Mouse (Mus musculus) mouse trophoblast stem cell (cell line): ENCODE measurements around the gene Mepe.

ENCODE experiments used
- in situ Hi-C, 2 experiments: fragments of 300-500 bp; cut with MseI, MboI; formaldehyde crosslinking; loops; 2 replicates in 1 of 2; 3 replicates in 1 of 2; pipeline ENCODE4 v1.15.1; 2025

The Mepe gene

DNA sequence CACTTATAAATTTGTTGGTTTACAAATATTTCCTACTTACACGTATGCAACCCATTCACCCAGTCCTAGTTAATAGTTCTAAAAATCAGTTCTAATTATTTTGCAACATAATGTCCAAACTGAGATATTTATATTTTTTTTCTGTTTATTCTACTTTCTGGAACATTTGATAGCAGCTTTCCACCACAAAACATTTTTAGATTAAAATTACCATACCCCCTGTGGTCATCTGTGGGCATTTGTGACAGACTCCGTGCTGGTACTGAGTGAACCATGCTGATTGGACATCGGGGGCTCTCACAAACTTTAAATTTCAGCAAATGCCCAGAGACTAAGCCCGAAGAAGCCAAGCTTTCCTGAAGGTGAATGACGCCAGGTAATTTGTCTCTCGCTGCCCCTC lies at the start of gene Mepe:
Gene Mepe (plus strand): TSS at position 301 of the 400 bp plus-strand sequence.
- in situ Hi-C loops: no loop called here

- in situ Hi-C loops: no loop called here
Observed at GRCm38 (mm10) chr5:104294201-104294600, 30.9 kb upstream of the Mepe start.

- in situ Hi-C loops: no loop called here
Observed at GRCm38 (mm10) chr5:104298994-104299393, 26.1 kb upstream of the Mepe start, which contains the start of gene Ibsp. Gene Ibsp, plus strand, starts transcription at chr5:104299171.

DNA sequence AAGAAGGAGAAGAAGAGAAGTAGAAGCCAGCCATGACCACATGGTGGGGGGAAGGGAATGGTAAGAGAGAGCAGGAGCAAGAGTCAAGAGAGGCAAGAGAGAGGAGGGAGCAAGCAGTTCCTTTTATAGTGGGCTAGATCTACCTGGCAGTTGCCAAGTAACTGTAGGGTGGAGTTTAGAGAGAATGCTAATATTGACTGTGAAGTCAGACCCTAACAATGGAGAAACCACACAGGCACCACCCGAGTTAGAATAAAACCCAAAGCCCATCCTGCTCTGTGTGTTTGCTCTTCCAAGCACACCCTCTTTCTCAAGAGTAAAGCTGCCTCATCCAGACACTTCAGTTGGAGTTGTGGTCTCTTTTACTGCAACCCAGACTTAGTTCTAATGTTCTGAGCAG lies 11.1 kb upstream of the Mepe start:
- in situ Hi-C loops: no loop called here

DNA sequence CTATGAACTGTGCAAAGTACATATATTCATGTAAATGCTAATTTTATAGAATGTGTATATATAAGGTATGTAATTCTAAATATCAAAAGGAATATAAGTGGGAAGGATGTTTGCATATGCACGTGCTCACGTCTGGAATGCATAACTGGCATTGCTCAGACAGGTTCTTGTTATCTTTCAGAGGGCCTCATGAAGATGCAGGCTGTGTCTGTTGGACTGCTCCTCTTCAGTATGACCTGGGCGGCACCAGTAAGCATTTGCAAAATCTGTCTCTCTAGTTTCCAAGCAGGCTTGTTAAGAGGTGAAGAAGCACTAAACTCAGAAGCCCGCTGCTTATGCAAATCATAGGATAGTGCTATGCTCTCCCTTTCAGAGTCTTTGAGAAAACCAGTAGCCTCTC lies 1.8 kb downstream of the Mepe start:
- in situ Hi-C loops: no loop called here

DNA sequence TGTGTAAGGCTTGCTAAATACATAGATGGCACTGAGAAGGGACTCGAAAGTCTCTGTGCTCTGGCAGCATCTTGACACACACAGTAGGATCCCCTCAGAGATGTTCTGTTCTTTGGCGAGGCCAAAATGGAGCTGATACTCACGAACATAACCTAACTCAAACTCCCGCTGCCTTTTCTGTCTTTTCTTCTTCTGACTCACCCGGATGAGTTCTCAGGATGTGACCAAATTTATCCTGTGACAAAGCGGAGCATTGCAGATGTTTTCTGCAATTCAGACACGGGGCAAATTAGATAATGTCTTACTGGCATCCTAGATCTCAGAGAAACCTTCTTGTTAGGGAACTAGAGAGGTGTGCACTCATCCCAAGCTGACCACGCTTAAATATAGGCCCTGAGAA lies 2.3 kb downstream of the Mepe start:
- in situ Hi-C loops: no loop called here

DNA sequence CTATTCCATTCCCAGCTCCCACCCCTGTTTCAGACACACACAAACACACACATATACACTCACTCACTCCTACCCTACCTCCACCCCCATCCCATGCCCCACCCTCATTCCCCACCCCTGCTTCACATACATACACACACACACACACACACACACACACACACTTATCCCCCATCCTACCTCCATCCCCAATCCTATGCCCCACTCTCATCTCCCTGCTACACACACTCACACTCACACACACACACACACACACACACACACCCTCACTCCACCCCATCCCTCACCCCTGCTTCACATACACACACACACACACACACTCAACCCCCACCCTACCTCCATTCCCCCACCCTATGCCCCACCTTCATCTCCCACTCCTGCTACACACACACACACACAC lies 2.7 kb downstream of the Mepe start:
- in situ Hi-C loops: no loop called here

GRCm38 (mm10) chr5:104328317-104328850 lies 3.3 kb downstream of the Mepe start:
- in situ Hi-C loops: no loop called here

DNA sequence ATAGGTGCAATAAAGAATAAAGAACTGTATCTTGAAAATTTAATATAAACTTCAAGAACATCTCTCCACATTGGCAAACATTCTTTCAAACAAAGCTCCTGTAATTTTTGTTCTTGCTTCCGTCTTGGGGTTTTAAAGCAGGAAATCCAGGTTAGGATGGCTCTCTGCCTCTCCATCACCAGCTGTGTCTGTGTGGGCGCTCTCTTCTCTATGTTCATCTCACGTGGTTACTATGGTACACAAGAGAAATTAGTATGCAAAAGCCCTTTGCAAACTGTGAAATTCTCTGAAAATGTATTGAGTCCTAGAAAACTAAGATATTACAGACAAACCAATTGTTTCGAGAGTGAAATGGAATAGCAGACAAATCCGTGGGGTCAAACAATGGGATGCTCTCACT lies 4.3 kb downstream of the Mepe start:
- in situ Hi-C loops: no loop called here

GRCm38 (mm10) chr5:104330088-104330487 lies 5.0 kb downstream of the Mepe start:
- in situ Hi-C loops: loop anchor here (10.0 kb wide), 1 partner anchor 255 kb away; the partner anchor contains the start of gene Gm17660 (in 2 of the 2)

DNA sequence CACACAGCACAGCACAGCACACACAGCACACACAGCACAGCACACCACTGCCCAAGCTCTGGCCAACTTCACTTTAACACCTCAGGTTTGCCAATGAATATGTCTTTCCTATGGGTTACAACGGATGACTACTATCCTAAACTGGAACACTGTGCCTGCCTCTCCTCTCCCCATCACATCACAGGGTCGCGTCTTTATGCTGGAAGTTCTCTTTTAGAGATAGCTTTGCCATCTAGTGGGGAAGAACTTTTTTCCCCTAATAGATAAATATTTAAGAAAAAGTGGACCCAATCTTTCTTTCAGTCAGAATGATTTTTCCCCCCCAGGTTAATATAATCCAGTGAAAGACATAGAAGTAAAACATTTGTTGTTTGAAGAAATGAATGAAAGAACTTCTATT lies 7.2 kb downstream of the Mepe start:
- in situ Hi-C loops: loop anchor here (10.0 kb wide), 1 partner anchor 257 kb away; the partner anchor contains the start of gene Gm17660 (in 2 of the 2)

DNA sequence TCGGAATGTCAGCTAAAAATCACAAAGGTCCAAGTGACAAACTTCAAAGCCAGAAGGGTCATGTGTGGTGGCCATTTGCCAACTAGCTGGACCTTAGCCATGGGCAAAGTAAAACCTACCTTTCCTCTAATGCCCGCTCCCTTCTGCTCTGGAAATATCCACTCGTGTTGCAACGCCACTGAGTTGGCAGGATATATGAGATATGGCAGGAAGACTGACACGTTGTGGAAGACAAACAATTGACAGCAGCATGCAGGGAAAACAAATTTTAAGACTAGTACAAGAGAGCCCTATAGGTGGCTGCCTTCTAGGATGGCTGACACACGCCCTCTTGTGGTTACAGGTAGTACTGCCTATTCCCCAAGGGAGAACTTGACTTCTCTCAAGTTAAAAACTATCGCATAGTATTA lies 8.1 kb downstream of the Mepe start:
- in situ Hi-C loops: loop anchor here (10.0 kb wide), 1 partner anchor 258 kb away; the partner anchor contains the start of gene Gm17660 (in 2 of the 2)

GRCm38 (mm10) chr5:104333643-104334042 lies 8.5 kb downstream of the Mepe start:
- in situ Hi-C loops: loop anchor here (10.0 kb wide), 1 partner anchor 259 kb away; the partner anchor contains the start of gene Gm17660 (in 2 of the 2)

- in situ Hi-C loops: loop anchor here (10.0 kb wide), 1 partner anchor 260 kb away; the partner anchor contains the start of gene Gm17660 (in 2 of the 2)
Observed at GRCm38 (mm10) chr5:104334516-104334915, 9.4 kb downstream of the Mepe start.

- in situ Hi-C loops: loop anchor here (5.0 to 10.0 kb wide), 2 partner anchors 119 to 261 kb away; partner anchors contain the start of gene Gm17660 (in 2 of the 2)
Observed at GRCm38 (mm10) chr5:104335962-104336361, 10.8 kb downstream of the Mepe start.

DNA sequence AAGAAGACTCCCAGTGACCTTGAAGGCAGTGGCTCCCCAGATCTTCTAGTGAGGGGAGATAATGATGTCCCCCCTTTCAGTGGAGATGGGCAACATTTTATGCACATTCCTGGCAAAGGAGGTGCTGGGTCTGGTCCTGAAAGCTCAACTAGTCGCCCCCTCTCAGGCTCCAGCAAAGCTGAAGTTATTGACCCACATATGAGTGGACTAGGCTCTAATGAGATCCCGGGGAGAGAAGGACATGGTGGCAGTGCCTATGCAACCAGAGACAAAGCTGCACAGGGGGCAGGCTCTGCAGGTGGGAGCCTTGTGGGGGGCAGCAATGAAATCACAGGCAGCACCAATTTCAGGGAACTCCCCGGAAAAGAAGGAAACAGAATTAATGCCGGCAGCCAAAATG lies 12.4 kb downstream of the Mepe start:
- in situ Hi-C loops: loop anchor here (5.0 to 10.0 kb wide), 2 partner anchors 120 to 263 kb away; partner anchors contain the start of gene Gm17660 (in 2 of the 2)

GRCm38 (mm10) chr5:104339009-104339408 lies 13.9 kb downstream of the Mepe start:
- in situ Hi-C loops: loop anchor here (5.0 to 10.0 kb wide), 2 partner anchors 122 to 264 kb away; partner anchors contain the start of gene Gm17660 (in 2 of the 2)

DNA sequence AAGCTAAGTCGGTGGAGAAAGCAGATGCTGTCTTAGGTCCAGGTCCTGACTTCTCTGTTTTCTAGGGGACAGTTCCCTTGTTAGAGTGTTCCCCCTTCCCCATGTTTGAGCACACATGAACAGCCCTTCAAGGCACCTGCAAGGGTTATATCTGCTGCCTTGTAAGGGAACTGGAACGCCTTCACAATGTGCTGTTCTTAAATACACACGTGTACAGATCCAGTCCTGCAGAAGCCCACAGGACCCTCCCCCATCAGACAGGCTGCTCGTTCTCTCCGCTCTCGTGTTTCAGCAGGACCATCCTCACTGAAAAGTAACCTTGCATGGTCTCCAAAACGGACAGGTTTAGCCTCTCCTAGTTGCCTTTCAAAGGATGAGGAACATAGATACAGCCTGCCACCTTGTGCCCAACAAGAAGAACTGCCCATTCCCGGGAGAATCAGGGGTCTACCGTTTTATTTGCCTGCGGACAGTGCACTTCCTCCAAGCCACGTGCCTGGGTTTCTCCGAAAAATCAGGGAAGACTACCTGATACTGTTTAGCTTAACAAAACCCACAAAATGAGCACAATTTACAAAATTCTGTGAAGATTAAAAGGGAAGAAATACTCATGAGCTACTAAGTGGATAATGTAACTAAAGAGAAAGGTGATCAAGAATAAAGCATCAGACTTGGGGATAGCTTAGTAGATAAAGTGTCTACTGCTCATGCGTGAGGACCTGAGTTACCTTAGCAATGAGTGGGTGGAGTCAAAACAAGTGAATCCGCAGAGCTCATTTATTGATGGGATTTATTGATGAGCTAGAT lies 14.8 kb downstream of the Mepe start:
- in situ Hi-C loops: loop anchor here (5.0 to 10.0 kb wide), 3 partner anchors 105 to 265 kb away; partner anchors contain the start of gene Gm17660 (in 2 of the 2)

DNA sequence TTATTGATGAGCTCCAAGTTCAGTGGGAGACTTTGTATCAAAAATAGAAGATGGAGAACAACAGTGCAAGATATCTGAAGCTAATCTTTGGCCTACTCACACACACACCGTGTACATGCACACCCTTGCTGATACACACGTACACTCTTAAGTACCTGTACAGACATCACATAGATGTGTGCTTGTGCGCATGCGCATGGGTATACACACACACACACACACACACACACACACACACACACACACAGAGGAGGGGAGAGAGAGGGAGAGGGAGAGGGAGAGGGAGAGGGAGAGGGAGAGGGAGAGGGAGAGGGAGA lies 15.3 kb downstream of the Mepe start:
- in situ Hi-C loops: loop anchor here (10.0 kb wide), 1 partner anchor 104 kb away; no protein-coding TSS in a partner anchor

- in situ Hi-C loops: loop anchor here (10.0 kb wide), 1 partner anchor 102 kb away; no protein-coding TSS in a partner anchor
Observed at GRCm38 (mm10) chr5:104342881-104343280, 17.8 kb downstream of the Mepe start.

DNA sequence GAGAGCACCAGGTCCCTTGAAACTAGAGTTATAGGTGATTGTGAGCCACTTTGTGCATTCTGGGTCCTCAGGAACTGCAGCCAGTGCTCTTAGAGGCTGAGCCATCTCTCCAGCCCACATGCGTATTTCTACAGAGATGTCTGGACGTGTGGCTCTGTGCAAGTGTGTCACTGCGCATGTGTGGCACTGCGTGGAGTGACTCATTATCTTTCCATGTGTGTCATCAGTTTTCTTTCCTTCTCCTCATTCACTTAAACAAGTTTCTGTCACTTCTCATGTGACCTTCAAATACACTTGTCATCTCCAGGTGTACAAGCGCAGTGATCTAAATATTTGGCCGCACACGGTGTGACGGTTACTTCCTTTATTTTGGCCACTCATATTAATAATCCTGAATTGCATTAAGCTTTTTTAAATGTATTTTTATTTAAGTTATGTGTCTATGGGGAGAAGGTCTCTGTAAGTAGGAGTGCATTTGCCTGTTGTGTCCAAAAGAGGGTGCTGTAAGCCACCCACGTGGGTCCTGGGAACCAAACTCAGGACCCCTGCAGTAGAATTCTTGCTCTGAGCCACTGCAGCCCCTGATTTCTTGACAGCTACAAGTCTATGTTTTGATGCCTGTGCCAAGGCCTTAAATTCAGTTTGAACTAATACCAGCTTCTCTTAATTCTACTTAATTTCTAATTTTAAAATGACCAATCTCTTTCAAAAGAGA lies 19.6 kb downstream of the Mepe start:
- in situ Hi-C loops: loop anchor here (10.0 kb wide), 1 partner anchor 100 kb away; no protein-coding TSS in a partner anchor

GRCm38 (mm10) chr5:104345241-104345630 lies 20.1 kb downstream of the Mepe start:
- in situ Hi-C loops: loop anchor here (10.0 kb wide), 1 partner anchor 100 kb away; no protein-coding TSS in a partner anchor
